In the genomic region with DNA sequence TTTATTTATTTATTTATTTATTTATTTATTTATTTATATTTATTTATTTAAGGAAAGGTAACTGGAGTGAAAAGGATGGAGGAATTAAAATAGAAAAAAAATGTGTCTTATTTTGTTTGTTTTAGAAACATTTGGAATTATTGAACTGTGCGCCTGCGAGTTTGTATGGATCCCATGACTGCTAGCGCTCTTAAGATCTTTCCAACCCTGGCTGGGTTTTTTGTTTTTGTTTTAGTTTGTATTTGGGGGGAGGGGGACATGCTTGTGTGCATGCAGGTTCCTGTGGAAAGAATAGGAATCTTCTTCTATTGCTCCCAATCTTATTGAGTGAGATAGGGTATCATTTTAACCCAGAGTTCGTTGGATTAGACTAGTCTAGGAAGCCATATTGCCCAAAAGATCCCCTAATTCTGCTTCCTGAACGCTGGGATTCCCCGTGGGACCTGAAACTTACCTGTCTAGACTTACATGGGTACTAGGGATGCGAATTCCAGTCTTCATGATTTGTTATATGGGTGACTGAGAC, we compare ENCODE assay signal across 8 mouse cellular contexts. TPM values are rescaled to one million over a fixed set of nuclear protein-coding genes. Genes with fewer than 3 reads are reported as not detected.
DNase-seq lines count a peak whose midpoint lies in the region; ATAC-seq and TF ChIP-seq lines count a peak whose summit lies in the region.

No protein-coding gene starts in this region.

- no peaks in the 10 kb centered on the region for H3K9me3 ChIP-seq in lung, embryonic 14.5 days (ENCODE audit: low read depth, low read length)
- H3K9me3 ChIP-seq in limb, embryonic 10.5 days (replicated peaks): no peaks in the 10 kb centered on the region
- H3K9me3 ChIP-seq in stomach, embryonic 14.5 days (ENCODE audit: control insufficient read depth, low read depth, low read length): no peaks in the 10 kb centered on the region

- no peaks in the 10 kb centered on the region for H3K27me3 ChIP-seq in lung, embryonic 14.5 days (ENCODE audit: insufficient read depth, low read length)
- no peaks in the 10 kb centered on the region for H3K27me3 ChIP-seq in limb, embryonic 10.5 days (ENCODE audit: low read depth, poor library complexity, severe bottlenecking)
- H3K27me3 ChIP-seq in stomach, embryonic 14.5 days (ENCODE audit: control insufficient read depth, insufficient read depth, low read length): no peaks in the 10 kb centered on the region

- H3K9ac ChIP-seq in lung, embryonic 14.5 days: no peak overlapping the region
- H3K9ac ChIP-seq in stomach, embryonic 14.5 days (replicated peaks; ENCODE audit: low read depth, low read length): no peak overlapping the region

- H3K4me2 ChIP-seq in lung, embryonic 14.5 days: peak overlapping the region; percentile 56
- peak overlapping the region; percentile 42 for H3K4me2 ChIP-seq in stomach, embryonic 14.5 days (replicated peaks; ENCODE audit: low read depth, low read length)

- peak; percentile 32; the same call in 1 of the 2 replicates for ATAC-seq in lung, embryonic 14.5 days (ENCODE audit: insufficient read depth)
- 0 out of 2 replicates have a peak, but pooled peaks have one; percentile 30 for ATAC-seq in erythroblast, adult 5-6 weeks (replicated peaks; ENCODE audit: low FRiP score, poor library complexity, severe bottlenecking)
- no peak for ATAC-seq in stomach, embryonic 14.5 days (ENCODE audit: insufficient number of reproducible peaks, insufficient read depth, low FRiP score, low read depth)

- TF ChIP-seq CTCF in lung, embryonic 14.5 days (IDR thresholded peaks at IDR 0.05; ENCODE audit: low read depth): no peak

- peaks cover 17% of the 10 kb centered on the region for H3K36me3 ChIP-seq in lung, embryonic 14.5 days (ENCODE audit: insufficient read depth)
- H3K36me3 ChIP-seq in limb, embryonic 10.5 days: peaks cover 50% of the 10 kb centered on the region
- H3K36me3 ChIP-seq in stomach, embryonic 14.5 days (ENCODE audit: control insufficient read depth, insufficient read depth, low read length): peaks cover 15% of the 10 kb centered on the region; the same call in 1 of the 2 replicates

- no peak for DNase-seq in lung, embryonic 14.5 days
- no peak for DNase-seq in lung, postnatal 36 days
- DNase-seq in limb, embryonic 10.5 days (ENCODE audit: low spot score): no peak
- DNase-seq in frontal cortex, postnatal 14 days (ENCODE audit: low spot score in 2 of 2): no peak
- DNase-seq in urinary bladder, postnatal 14 days (ENCODE audit: low spot score): no peak
- no peak for DNase-seq in layer of hippocampus, adult 18-20 months (ENCODE audit: low spot score in 2 of 2)

- no peak overlapping the region for H3K27ac ChIP-seq in lung, embryonic 14.5 days (ENCODE audit: low read depth)
- peak overlapping the region; percentile 96; the same call in 1 of the 2 replicates for H3K27ac ChIP-seq in limb, embryonic 10.5 days
- no peak overlapping the region; the same call in 1 of the 2 replicates for H3K27ac ChIP-seq in stomach, embryonic 14.5 days (ENCODE audit: low read length)

- H3K4me1 ChIP-seq in lung, embryonic 14.5 days (ENCODE audit: insufficient read depth): no peaks in the 10 kb centered on the region
- H3K4me1 ChIP-seq in limb, embryonic 10.5 days: peaks cover 8% of the 10 kb centered on the region
- H3K4me1 ChIP-seq in stomach, embryonic 14.5 days (ENCODE audit: control insufficient read depth, insufficient read depth, low read length): peaks cover 6% of the 10 kb centered on the region; the same call in 1 of the 2 replicates

- WGBS in lung, embryonic 14.5 days: 34% methylated on average over 7 of the region's 7 CpGs
- WGBS in limb, embryonic 10.5 days: 25% methylated on average over 7 of the region's 7 CpGs
- WGBS in stomach, embryonic 14.5 days: 27% methylated on average over 7 of the region's 7 CpGs

- peak overlapping the region; percentile 82 for H3K4me3 ChIP-seq in lung, embryonic 14.5 days (ENCODE audit: low read depth, low read length)
- peak overlapping the region; percentile 88 for H3K4me3 ChIP-seq in limb, embryonic 10.5 days
- peak overlapping the region; percentile 74 for H3K4me3 ChIP-seq in stomach, embryonic 14.5 days (ENCODE audit: low read depth, low read length)

RNA-seq across cellular contexts. Expression of a gene that starts 0.3 kb away (rescaled TPM):
- polyA plus RNA-seq in lung, embryonic 14.5 days (2014; fragmentation: Nextera tagmentation; extraction: Ambion mirVana): 32.8 and 36.3 TPM in 2 replicates
- 16.7 and 22.1 TPM in 2 replicates for total RNA-seq in erythroblast, adult 5-6 weeks (2015; ENCODE audit: low replicate concordance)
- total RNA-seq in erythroblast, adult 5-6 weeks (2017; ENCODE audit: low replicate concordance): 4.3 and 8.2 TPM in 2 replicates
- 41.2 and 46.9 TPM in 2 replicates for polyA plus RNA-seq in limb, embryonic 10.5 days (2016; fragmentation: Nextera tagmentation; extraction: Ambion mirVana)
- 30.6 TPM in 2 replicates for polyA plus RNA-seq in stomach, embryonic 14.5 days (2014; fragmentation: Nextera tagmentation; extraction: Ambion mirVana)
- total RNA-seq in layer of hippocampus, adult 18-20 months (2021): 10 to 100 TPM; 20.6 to 21.3 TPM

RNA-seq across cellular contexts. Expression of a gene that starts 10.2 kb away (rescaled TPM):
- polyA plus RNA-seq in lung, embryonic 14.5 days (2014; fragmentation: Nextera tagmentation; extraction: Ambion mirVana): 86.5 and 89.7 TPM in 2 replicates
- 20.1 and 37.1 TPM in 2 replicates for total RNA-seq in erythroblast, adult 5-6 weeks (2015; ENCODE audit: low replicate concordance)
- total RNA-seq in erythroblast, adult 5-6 weeks (2017; ENCODE audit: low replicate concordance): 13.1 and 13.9 TPM in 2 replicates
- polyA plus RNA-seq in limb, embryonic 10.5 days (2016; fragmentation: Nextera tagmentation; extraction: Ambion mirVana): 105 and 113 TPM in 2 replicates
- polyA plus RNA-seq in stomach, embryonic 14.5 days (2014; fragmentation: Nextera tagmentation; extraction: Ambion mirVana): 86.5 and 90.1 TPM in 2 replicates
- 10 to 100 TPM; 58.8 to 60.8 TPM for total RNA-seq in layer of hippocampus, adult 18-20 months (2021)

RNA-seq across cellular contexts. Expression of a gene that starts 28.7 kb away (rescaled TPM):
- polyA plus RNA-seq in lung, embryonic 14.5 days (2014; fragmentation: Nextera tagmentation; extraction: Ambion mirVana): 42.0 and 44.7 TPM in 2 replicates
- total RNA-seq in erythroblast, adult 5-6 weeks (2015; ENCODE audit: low replicate concordance): 17.8 and 19.0 TPM in 2 replicates
- total RNA-seq in erythroblast, adult 5-6 weeks (2017; ENCODE audit: low replicate concordance): 46.2 and 57.2 TPM in 2 replicates
- 35.9 and 48.2 TPM in 2 replicates for polyA plus RNA-seq in limb, embryonic 10.5 days (2016; fragmentation: Nextera tagmentation; extraction: Ambion mirVana)
- 44.8 and 45.9 TPM in 2 replicates for polyA plus RNA-seq in stomach, embryonic 14.5 days (2014; fragmentation: Nextera tagmentation; extraction: Ambion mirVana)
- 10 to 100 TPM; 39.3 to 40.9 TPM for total RNA-seq in layer of hippocampus, adult 18-20 months (2021)

RNA-seq across cellular contexts. Expression of a gene that starts 56.2 kb away (rescaled TPM):
- polyA plus RNA-seq in lung, embryonic 14.5 days (2014; fragmentation: Nextera tagmentation; extraction: Ambion mirVana): not detected in 2 replicates
- not detected in 2 replicates for total RNA-seq in erythroblast, adult 5-6 weeks (2015; ENCODE audit: low replicate concordance)
- not detected in 2 replicates for total RNA-seq in erythroblast, adult 5-6 weeks (2017; ENCODE audit: low replicate concordance)
- polyA plus RNA-seq in limb, embryonic 10.5 days (2016; fragmentation: Nextera tagmentation; extraction: Ambion mirVana): not detected in 2 replicates
- polyA plus RNA-seq in stomach, embryonic 14.5 days (2014; fragmentation: Nextera tagmentation; extraction: Ambion mirVana): not detected in 2 replicates
- under 1 TPM; 0.25 to 0.30 TPM for total RNA-seq in layer of hippocampus, adult 18-20 months (2021)
